Mouse (Mus musculus): Measurements from ENCODE around the gene Phxr2.
A peak's percentile ranks its signal among the peaks of the same experiment; 100 is the strongest.

The Phxr2 gene

DNA sequence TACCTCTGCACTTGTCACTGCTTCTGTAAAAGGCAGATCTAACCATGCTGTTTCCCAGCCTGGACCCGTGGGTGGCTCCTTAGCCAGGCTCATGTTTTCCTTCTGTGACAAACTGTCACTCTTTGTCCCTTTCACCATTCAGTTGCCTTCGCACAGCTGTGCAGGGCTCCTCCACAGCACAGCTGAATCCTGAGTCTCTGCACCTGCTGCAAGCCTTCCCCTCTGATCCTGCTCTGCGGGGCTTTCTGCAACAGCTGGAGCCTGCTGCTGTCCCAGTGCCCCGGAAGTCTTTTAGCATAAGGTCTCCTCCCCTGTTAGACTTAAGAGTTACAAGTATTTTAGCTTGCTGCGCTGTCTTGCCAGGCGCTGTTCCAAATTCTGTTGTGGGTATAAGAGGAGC lies 6.1 kb upstream of the Phxr2 start:
- DNase-seq: peak; percentile 54

DNA sequence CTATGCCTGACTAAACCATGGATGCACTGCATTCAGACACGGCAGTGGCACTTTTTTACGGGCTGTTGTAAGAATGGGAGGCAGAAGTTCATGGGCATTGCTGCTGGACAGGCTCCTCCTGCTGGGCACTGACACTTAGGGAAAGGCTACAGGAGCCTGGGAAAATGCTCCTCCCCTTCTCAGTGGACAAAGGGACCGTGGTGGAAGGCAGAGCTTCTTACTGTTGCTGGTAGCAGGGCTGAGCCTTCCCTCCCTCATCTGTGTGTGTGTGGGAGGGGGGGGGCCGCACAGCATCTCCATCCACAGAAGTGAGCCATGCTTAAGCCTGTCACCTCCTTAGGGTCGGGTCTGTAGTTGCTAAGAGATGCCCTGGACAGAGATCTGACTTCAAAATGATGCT lies 5.2 kb upstream of the Phxr2 start:
- no peak for DNase-seq

DNA sequence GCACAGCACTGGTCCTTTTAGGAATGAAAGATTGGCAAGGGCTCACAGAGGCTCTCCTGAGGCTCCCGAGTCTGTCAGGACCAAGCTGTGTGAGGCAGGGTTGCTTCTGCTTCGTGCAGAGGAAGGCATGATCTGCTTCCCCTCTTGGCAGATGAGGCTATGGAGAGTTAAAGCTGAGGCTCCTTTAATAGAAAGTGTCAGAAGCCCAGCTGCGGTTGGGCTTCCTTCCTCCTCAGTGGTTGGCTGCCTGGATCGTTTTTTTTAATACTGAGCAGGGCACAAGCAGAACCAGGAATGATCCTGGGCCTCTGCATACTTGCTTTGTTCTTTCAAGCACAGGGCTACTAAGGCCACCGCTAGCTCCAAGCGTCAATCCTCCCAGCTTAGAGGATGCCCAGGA lies 4.5 kb upstream of the Phxr2 start:
- DNase-seq: peak; percentile 28

DNA sequence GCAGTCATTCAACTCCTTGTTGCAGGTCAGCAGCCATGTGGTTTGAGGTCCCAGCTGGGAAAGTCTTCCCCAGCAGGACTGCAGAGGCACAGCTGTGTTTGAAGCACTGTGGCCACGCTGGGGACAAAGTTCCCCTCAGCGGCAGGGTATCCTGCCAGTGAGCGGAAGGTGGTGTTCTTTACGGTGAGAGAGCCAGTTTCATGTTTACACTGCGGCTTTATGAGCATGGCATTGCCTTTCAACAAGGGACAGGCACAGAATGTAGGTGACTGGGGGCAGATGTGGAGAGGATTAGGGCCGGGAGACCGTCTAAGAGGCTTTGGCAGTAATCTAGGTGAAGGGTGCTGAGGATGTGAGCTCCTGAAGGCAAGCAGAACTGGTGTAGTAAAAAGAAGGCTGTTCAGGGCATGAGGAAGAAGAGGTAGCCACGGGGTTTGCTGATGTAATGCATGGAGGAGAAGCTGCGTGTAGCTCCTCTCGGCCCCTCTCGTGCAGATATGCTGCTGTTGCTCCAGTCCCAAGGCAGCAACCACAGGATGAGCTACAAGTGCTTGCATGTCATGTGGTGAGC lies 1.7 kb upstream of the Phxr2 start:
- DNase-seq: no peak

DNA sequence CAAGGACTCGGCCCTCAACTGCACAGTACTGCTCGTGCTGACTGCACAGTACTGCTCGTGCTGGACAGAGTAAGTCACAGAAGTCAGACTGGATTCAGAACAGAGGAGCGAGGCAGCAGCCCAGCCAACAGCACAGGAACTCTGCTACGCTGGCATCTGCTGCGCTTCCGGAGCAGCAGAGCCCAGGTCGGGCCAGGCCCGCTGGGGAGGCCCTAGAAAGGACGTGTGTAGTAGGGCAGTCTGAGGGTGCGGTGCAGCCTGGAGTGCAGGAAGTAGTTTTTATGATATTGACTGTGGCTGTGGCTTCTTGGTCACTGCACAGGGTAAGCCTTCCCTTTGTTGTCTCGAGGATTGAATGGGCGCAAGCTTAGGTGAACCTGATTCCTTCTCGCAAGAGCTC lies 829 bp upstream of the Phxr2 start:
- DNase-seq: no peak

DNA sequence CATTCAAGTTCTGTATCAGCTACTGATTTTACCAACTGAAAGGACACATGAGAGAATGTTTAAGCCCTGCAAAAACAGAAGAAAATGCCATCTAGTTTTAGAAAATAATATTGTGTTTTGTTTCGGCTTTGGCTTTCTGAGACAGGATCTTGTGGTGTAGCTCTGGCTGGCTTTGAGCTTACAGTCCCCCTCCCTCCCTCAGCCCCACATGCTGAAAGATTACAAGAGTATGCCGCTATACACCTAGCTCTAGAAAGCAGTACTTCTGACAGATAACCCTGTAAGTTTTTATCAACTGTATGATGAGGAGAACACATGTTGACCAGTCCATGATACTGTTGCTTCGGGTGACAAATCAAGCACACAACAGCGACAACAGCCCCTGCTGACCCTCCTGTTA lies 6.7 kb downstream of the Phxr2 start:
- DNase-seq: no peak

DNA sequence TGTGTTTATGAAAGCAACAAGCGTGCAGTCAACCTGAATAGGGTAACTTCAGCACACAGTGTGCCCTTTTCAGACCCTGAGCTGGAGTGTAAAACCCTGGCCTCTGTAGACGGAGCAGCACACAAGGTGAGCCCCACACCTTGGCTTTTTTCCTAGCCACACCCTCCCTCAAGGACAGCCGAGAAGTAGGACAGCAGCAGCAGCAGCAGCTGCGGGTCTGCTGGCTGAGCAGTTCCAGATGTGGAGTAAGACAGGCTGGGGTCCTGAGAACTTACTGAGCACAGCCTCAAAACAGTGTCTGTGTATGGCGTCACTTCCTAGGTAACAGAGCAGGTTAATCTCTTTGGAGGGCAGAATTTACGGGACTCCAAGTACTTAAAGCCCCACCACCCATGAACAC lies 7.4 kb downstream of the Phxr2 start:
- no peak for DNase-seq

DNA sequence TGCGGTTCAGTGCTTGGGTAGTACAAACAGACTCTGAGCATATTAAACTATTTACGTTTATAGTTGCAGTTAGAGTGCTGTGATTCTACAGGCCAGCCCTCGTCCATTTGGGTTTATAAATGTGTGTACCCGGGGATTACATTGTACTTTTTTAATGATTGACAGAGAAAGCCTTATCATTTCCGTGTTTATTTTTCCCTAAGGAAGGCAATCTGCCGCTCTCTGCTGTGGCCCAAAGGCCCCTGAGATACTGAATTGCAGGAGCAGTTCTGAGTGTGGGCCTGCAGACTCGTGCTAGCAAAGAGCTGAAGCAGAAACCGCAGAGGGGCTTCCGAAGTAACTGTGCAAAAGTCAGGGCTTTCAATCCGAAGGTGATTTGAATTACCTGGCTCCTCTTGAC lies 8.2 kb downstream of the Phxr2 start:
- no peak for DNase-seq

DNA sequence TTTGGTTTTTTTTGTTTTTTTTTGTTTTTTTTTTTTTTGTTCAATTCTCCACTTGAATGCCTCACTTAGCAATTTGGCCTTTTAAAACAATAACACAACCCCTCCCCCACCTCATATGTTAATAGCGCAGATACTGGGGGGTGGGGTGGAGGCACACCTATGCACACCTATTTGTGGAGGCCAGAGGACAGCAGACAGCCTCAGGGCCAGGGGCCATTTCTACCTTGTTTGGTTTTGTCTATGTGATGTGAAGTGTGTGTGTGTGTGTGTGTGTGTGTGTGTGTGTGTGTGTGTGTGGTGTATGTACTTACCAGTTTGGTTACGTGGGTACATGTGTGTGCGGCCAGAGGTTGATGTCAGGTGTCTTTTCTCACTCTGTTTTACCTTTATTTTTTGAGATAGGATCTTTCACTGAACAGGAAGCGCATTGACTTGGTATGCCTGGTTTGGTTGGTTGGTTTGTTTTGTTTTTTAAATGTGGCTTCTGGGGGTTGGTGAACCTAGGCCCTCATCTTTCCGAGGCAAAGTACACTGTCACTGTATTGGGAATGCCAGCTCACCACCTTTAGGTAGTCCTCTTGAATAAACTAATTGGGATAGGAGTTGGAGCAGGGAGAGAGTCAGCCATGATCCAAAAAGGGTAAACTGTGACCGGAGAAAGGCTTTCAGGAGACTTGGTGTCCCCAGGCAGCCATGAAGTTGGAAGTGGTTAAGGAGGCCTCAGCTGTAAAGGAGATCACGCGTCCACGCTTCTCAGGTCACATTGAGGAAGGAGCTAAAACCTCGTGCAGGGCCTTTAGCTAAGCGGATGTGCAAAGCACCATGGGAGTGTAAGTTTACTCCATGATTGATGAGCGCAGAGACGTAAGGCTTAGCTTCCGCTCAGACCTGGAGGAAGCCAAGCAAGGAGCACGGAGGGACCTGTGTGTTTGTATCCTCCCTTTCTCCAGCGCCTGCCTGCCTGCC lies 9.2 kb downstream of the Phxr2 start:
- no peak for DNase-seq

DNA sequence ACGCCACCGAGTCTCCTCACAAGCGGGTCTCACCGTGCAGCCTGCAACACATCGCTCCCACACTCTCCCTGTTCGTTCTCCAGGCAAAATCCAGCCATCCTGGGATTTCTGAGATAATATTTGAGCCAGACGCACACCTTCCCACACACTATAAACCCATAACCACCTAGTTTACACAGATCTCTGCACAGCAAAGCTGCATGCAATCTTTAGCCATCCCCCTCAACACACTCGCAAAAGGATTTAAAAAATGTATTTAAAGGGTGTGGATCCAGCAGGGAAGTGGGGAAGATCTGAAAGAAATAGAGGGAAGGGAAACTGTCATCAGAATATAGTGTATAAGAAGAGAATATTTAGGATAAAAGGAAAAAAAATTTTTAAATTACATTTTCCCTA lies 9.9 kb downstream of the Phxr2 start:
- no peak for DNase-seq

DNA sequence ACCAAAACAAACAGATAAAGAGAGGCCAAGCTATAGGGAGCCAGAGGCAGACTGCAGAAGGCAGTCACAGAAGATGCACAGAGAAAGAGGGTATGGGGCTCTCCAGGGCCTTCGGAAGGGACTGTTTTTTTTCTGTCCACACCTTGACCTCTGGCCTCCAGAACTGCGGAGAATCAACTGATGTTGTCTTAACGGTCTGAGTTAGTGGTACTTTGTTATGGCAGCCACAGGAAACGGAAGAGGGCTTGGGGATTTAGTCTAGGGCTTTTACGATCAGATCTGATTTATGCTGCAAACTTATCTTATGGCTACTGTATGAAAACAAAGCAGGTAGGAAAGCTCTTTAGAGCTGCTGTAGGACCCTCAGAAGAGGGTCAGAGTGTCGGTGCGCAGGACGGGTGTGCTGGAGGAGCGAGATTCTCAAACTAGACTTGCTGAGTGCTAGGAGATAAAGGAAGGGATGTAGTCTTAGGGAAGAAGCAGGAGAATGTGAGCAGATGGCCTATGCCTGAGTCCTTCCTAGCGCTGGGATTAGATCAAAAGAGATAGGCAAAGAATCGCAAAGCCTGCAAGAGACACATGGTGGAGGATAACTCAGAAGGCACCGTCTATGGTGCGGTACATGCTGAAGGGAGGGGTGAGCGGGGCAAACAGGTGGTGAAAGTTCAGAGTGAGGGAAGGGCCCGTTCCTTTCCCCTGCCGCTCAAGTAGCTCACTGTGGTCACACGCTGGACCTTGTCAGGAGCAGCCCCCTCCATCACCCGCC lies 10.5 kb downstream of the Phxr2 start:
- no peak for DNase-seq

DNA sequence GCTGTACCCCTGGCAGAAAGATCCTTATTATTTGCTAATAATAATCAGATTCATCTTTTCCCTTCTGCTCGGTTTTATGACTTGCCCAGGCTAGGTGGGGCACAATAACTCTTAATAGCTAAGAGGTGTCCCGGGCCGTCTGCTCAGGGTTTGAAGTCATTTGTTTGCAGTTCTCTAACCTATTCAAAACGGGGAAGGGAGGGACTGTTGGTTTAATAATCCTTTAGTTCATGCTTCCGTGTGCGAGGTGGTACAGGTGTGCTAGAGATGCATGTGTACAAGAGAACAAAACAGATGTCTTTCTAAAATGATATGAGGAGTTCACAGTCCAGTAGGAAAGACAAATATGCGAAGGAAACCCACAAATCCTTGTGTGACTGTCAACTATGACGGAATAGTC lies 11.8 kb downstream of the Phxr2 start:
- no peak for DNase-seq

DNA sequence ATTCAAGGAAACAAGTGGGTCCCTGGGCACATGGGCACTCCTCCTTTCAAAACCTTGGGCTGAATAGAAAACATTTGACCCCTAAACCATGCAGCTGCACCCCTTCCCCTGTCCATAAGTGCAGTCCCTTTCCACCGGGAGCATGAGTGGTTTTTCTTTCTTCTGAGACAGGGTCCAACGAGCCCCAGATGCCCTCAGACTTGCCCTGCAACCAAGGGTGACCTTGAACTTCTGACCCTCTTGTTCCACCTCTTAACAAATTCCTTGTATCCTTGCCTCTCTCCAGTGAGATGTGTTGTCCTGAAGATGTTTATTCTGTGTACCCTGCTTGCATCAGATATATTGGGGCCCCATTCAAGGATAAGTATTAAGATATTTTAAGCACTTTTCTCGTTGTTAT lies 12.6 kb downstream of the Phxr2 start:
- no peak for DNase-seq

DNA sequence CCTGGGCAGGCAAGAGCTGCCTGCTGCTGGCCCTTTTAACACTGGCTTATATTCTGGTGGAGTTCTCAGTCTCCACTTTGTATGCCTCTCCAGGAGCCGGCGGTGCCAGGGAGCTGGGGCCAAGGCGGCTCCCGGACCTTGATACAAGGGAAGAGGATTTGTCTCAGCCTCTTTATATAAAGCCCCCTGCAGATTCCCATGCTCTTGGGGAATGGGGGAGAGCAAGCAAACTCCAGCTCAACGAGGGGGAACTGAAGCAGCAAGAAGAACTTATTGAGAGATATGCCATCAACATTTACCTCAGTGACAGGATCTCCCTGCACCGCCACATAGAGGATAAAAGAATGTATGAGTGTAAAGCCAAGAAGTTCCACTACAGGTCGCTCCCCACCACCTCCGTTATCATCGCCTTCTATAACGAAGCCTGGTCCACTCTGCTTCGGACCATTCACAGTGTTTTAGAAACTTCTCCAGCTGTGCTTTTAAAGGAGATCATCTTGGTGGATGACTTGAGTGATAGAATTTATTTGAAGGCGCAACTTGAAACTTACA lies 17.6 kb downstream of the Phxr2 start:
- DNase-seq: no peak

DNA sequence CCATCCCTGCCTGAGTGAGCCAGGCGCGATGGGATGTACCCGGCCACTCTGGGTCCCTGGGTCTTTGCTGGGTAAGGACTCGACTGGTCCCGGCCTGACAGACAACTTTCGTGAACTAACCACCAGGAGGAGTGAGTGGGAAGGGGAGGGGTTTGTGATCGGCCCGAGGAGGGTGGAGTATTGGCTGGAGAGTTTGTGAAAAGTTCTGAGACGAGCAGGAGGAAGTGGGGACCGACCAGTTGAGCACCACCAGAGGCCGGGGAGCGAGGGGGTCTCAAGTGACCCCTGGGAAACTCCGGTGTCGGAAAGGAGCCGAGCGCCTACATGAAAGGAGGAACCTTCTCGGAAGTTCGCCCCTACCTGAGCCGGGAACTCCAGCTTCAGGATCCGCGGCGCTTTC lies 18.2 kb downstream of the Phxr2 start, which contains the start of gene Galnt4:
Gene Galnt4 (plus strand): TSS at position 196 of the 400 bp plus-strand sequence.
- DNase-seq: peak; percentile 83

DNA sequence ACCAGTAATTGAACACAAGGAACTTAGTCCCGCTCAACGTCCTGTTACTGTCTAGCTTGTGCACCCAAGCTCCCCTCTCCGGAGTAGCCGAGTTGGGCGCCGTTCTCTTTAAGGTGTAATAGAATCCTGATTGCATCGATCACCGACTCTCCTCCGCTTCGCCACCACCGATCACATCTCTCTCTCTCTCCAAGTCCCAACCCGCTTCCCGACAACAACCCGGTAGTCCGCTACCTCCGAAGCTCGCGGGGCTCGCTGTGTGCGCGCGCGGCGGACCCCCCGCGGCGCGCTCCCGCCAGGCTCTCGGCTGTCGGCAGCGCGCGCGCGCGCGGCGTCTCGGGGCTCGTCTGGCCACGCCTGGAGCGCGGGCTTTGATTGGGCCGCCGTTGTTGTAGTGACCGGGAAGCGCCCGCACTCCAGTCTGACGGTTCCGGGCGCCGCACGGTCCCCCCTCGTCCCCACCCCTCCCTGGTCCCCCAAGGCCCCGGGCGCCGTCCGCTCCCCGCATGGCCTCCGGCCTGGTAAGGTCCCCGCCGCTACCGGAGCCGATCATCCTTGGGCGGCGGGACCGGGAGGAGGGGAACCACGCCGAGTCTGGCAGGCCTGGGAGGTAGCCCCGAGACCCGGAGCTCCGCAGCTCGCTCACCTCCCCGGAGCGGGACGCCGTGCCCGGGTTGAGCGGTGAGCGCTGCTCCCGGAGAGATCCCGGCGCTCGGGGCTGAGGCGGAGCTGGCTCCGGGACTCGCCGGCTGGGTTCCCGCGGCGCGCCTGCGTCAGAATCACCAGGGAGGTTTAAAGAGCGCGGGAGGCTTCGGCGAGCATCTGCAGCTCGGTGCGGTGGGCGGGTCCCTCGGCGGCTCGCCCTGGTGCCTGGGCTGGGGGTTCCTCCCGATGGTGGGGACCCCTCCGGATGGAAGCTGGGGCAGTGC lies 19.2 kb downstream of the Phxr2 start, which contains the start of gene Poc1b:
Gene Poc1b (plus strand): TSS at position 334 of the 929 bp plus-strand sequence.
- DNase-seq: peak; percentile 84

DNA sequence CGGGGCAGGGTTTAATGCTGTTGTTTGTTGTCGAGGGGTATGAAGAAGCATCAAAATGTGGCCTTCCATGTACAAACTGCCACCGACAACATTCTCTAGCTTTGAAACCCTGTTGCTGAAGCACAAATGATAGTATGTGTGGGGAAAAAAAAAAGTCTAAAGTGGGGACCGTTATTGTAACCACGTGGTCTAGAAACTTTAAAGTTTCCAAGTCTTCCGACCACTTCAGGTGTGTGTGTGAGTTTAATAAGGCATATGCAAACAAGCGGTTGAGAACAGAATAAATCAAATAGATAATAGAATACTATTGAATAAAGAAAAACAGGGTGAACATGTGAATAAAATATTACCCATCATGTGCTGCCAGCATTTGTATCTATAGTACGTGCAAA lies 19.8 kb downstream of the Phxr2 start:
- no peak for DNase-seq

DNA sequence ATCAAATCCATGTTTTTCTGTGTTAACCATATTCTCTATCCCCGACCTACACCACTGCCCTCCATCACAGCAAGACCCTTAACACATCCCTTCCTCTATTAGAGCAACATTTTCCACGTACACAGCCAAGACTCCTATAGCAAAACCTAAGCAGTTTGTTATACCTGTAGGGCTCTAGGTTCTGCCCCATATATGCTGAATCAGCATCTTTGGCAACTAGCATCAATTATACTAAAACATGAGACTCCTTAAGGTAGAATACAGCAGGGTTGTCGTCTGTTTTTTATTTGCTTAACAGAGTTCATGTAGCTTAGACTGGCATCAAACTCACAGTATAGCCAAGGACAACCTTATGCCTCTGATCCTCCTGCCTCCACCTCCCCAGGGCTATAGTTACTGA lies 20.6 kb downstream of the Phxr2 start:
- no peak for DNase-seq

DNA sequence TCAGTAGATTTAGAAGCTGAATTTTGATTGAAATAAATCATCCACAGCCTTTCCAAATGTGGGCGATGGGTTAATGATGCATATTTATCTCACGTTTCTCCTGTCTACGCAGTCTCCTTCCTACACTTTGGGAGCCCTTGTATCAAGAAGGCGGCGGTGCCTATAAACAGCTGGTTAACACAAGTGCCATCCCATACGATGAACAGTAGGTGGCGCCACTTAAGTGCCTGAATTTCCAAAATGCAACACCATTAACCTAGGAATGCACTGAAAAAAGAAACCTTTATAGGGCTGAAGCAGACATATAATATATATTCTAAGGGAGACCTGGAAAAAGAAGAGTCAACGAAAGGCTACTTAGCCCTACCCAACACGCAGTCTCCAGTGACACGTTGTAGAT lies 28.8 kb downstream of the Phxr2 start:
- DNase-seq: peak; percentile 72

DNA sequence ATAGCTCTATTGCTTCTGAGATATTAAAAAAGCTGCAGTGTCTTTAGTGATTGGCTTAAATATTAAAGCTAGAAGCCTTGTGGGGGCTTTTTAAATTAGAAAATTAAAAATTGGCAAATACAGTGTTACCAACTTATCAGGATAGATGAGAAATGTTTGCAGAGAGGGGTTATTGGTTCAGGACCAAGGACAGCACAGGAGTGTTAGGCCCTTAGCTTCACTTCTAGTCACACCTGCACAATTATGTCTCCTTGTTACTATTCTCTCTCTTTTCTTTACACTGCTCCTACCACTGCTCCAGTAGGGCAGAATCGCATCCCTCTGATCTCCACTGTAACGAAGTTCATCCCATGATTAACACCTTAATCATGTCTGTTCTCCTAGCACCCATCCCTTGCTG lies 31.0 kb downstream of the Phxr2 start:
- no peak for DNase-seq

DNA sequence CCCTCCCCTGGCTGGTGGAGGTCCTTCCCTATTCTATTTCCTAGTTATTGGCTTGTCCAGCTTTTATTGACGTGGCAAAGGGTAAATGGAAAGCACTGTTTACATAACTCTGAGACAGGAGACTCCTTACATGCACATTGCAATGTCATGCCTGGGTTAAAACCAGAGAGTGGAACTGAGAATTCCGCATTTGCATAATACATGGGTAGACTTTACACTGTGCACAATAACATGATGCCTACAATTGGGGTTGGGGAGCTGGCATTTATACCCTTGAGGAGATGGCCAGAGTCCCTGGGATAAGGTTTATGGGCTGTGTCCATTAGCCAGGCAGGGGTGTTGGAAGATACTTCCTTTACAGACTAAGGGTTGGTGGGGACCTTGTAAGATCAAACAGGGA lies 32.8 kb downstream of the Phxr2 start:
- no peak for DNase-seq

DNA sequence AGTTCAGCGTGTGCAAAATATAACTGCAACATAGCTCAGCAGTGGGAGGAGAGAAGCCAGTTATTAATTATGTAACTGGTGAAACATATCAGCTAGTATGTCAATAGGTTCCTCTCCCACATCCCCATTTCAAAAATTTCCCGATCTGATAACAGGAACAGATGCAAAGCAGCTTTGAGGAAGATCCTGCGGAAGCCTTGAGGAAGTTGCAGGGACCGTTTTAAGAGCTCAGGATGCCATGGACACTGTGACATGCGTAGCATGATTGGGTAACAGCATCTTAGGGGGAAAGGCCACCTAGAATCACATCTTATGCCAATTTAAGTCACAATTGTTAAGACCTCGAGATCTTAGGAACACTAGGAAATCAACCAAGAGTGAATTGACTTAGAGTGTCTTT lies 36.2 kb downstream of the Phxr2 start:
- no peak for DNase-seq
